Mouse (Mus musculus) CH12.LX (cell line): ENCODE measurements around the gene Tsga13. TPM values are rescaled to one million over a fixed set of nuclear protein-coding genes. Genes with fewer than 3 reads are reported as not detected.

Experiments
- DNase-seq: peaks from one replicate; pipeline ENCODE4 v3.0.0-alpha.2; 2013; ENCODE audit errors: extremely low read depth
- H3K27ac ChIP-seq: 2 replicates; pipeline ENCODE4 v1.5.1; 2012; ENCODE audit warnings: low read depth, mild to moderate bottlenecking, control low read depth, moderate library complexity; ENCODE audit not compliant: insufficient read depth
- H3K27me3 ChIP-seq: replicated peaks from 2 replicates; pipeline ENCODE3; 2012; ENCODE audit warnings: inconsistent platforms
- H3K36me3 ChIP-seq, 2 experiments: replicated peaks in 1 of 2; 2 replicates each; pipeline versions ENCODE3 to v1.6.1; 2012; ENCODE audit warnings: inconsistent platforms in 1 of 2, low read length in 1 of 2, mild to moderate bottlenecking in 1 of 2, mixed read lengths in 1 of 2, moderate library complexity in 1 of 2; ENCODE audit not compliant: control insufficient read depth in 1 of 2, insufficient read depth in 1 of 2
- H3K4me1 ChIP-seq, 2 experiments: 2 replicates each; pipeline ENCODE4 v1.6.1; 2012; ENCODE audit warnings: inconsistent platforms in 1 of 2, moderate library complexity in 1 of 2; ENCODE audit not compliant: insufficient read depth in 2 of 2, control insufficient read depth in 1 of 2
- H3K4me2 ChIP-seq: 2 replicates; pipeline ENCODE4 v1.6.1; 2012; ENCODE audit warnings: low read depth, mild to moderate bottlenecking, control low read depth; ENCODE audit not compliant: poor library complexity, insufficient read depth, severe bottlenecking
- H3K4me3 ChIP-seq, 3 experiments: fragments of 150-350 bp in 1 of 3; sonication (generic) in 1 of 3; replicated peaks in 1 of 3; 2 replicates each; pipeline versions ENCODE3 to v1.5.1; 2011 to 2012; ENCODE audit warnings: low read depth in 2 of 3, low read length in 2 of 3, mild to moderate bottlenecking in 2 of 3, moderate library complexity in 2 of 3, control low read depth in 1 of 3, improper control_type of control experiment in 1 of 3, inconsistent platforms in 1 of 3, mixed read lengths in 1 of 3; ENCODE audit not compliant: poor library complexity in 1 of 3
- H3K79me2 ChIP-seq: replicated peaks from 2 replicates; pipeline ENCODE4 v1.6.1; 2012; ENCODE audit warnings: mild to moderate bottlenecking, moderate library complexity; ENCODE audit not compliant: control insufficient read depth, poor library complexity, insufficient read depth, severe bottlenecking; ENCODE audit errors: extremely low read depth
- H3K9ac ChIP-seq: 2 replicates; pipeline ENCODE4 v1.6.1; 2012; ENCODE audit warnings: low read depth, mild to moderate bottlenecking, control low read depth, moderate library complexity; ENCODE audit not compliant: insufficient read depth
- H3K9me3 ChIP-seq: replicated peaks from 2 replicates; pipeline ENCODE3; 2012; ENCODE audit warnings: low read length, inconsistent platforms, mixed read lengths
- ELF1 ChIP-seq: IDR thresholded peaks from 2 replicates; pipeline ENCODE4 v1.6.1; 2014; ENCODE audit warnings: low read depth, mild to moderate bottlenecking, inconsistent platforms, low read length, improper control_type of control experiment
- EP300 ChIP-seq: IDR thresholded peaks from 2 replicates; pipeline ENCODE4 v1.6.1; 2011; ENCODE audit warnings: low read length, improper control_type of control experiment
- GABPA ChIP-seq: IDR thresholded peaks from 2 replicates; pipeline ENCODE4 v1.6.1; 2012; ENCODE audit warnings: low read depth, low read length, improper control_type of control experiment, inconsistent platforms; ENCODE audit not compliant: insufficient replicate concordance
- IRF4 ChIP-seq: IDR thresholded peaks from 2 replicates; pipeline ENCODE4 v1.6.1; 2014; ENCODE audit warnings: low read depth, mild to moderate bottlenecking, inconsistent platforms, low read length, improper control_type of control experiment
- MAZ ChIP-seq: IDR thresholded peaks from 2 replicates; pipeline ENCODE4 v1.6.1; 2012; ENCODE audit warnings: low read depth, mild to moderate bottlenecking, inconsistent platforms, low read length, improper control_type of control experiment, moderate library complexity
- MEF2A ChIP-seq: IDR thresholded peaks from 2 replicates; pipeline ENCODE4 v1.6.1; 2014; ENCODE audit warnings: low read depth, mild to moderate bottlenecking, inconsistent platforms, low read length, improper control_type of control experiment, borderline replicate concordance
- PAX5 ChIP-seq: IDR thresholded peaks from 2 replicates; pipeline ENCODE4 v1.6.1; 2012; ENCODE audit warnings: low read length, inconsistent platforms, mixed read lengths
- POLR2A ChIP-seq: IDR thresholded peaks from 2 replicates; pipeline ENCODE4 v1.6.1; 2011; ENCODE audit warnings: low read depth, mild to moderate bottlenecking, improper control_type of control experiment, low read length
- POLR2AphosphoS2 ChIP-seq: IDR thresholded peaks from 2 replicates; pipeline ENCODE4 v1.6.1; 2011; ENCODE audit warnings: low read depth, low read length, improper control_type of control experiment
- UBTF ChIP-seq: IDR thresholded peaks from 2 replicates; pipeline ENCODE4 v1.6.1; 2012; ENCODE audit warnings: low read depth, mild to moderate bottlenecking, inconsistent platforms, low read length, improper control_type of control experiment, moderate library complexity
- USF1 ChIP-seq: IDR thresholded peaks from 2 replicates; pipeline ENCODE4 v1.6.1; 2014; ENCODE audit warnings: low read depth, mild to moderate bottlenecking, inconsistent platforms, low read length, improper control_type of control experiment
- ZC3H11A ChIP-seq: IDR thresholded peaks from 2 replicates; pipeline ENCODE4 v1.6.1; 2012; ENCODE audit warnings: low read depth, mild to moderate bottlenecking, inconsistent platforms, low read length, improper control_type of control experiment
- ZKSCAN1 ChIP-seq: IDR thresholded peaks from 2 replicates; pipeline ENCODE4 v1.6.1; 2012; ENCODE audit warnings: low read depth, inconsistent platforms, low read length, improper control_type of control experiment, borderline replicate concordance
- ZMIZ1 ChIP-seq: IDR thresholded peaks from 2 replicates; pipeline ENCODE4 v1.6.1; 2012; ENCODE audit warnings: low read depth, mild to moderate bottlenecking, inconsistent platforms, low read length, improper control_type of control experiment
- ZNF384 ChIP-seq: IDR thresholded peaks from 2 replicates; pipeline ENCODE4 v1.6.1; 2012; ENCODE audit warnings: low read depth, low read length, improper control_type of control experiment, inconsistent platforms
- dilution Hi-C: fragments of 300-500 bp; cut with MboI; formaldehyde crosslinking; loops from 2 replicates; pipeline ENCODE4 v1.14.3; 2020; ENCODE audit warnings: low sequenced_read_pairs; ENCODE audit not compliant: extremely low pct_unique_long_range_greater_than_20kb, extremely low pct_ligation_motif_present
- in situ Hi-C: fragments of 300-500 bp; cut with MboI; formaldehyde crosslinking; loops from 3 replicates; pipeline ENCODE4 v1.14.3; 2019; ENCODE audit warnings: low sequenced_read_pairs, low pct_ligation_motif_present, low pct_unique_long_range_greater_than_20kb, mixed read lengths
- polyA plus RNA-seq: library from polyadenylated mRNA; unstranded; fragments of >175 nt; gene quantifications from 2 replicates; pipeline ENCODE4 v1.2.1, GENCODE M21; 2012; ENCODE audit warnings: low read depth; ENCODE audit not compliant: insufficient read length
- total RNA-seq, 2 experiments: library from RNA; depleted of rRNA; stranded (reverse); fragments of 300-350 nt in 1 of 2; fragments of >200 nt in 1 of 2; gene quantifications; 2 replicates each; pipeline ENCODE4 v1.2.3; 2012 to 2014

Tsga13 gene
- total and polyA plus RNA-seq, 3 experiments, result not detected

GRCm38 (mm10) chr6:30896195-30896985, 19.0 kb downstream of the Tsga13 start, which contains the start of gene Copg2 (continued):
- no peak for TF ChIP-seq ZC3H11A
- no peak for TF ChIP-seq EP300
- peak; percentile 79 for TF ChIP-seq ELF1
- TF ChIP-seq POLR2AphosphoS2, result no peak
- no peak for TF ChIP-seq GABPA
- TF ChIP-seq IRF4, result no peak
- TF ChIP-seq POLR2A, result peak; percentile 80
- TF ChIP-seq PAX5, result no peak
- no peak for TF ChIP-seq MAZ

- in situ Hi-C loops (no loop called here), dilution Hi-C loops (no loop called here)
- no peaks in the 10 kb centered on the region for H3K27me3 ChIP-seq
- no peak overlapping the region for H3K27ac ChIP-seq
- peak overlapping the region; percentile 84 for H3K4me2 ChIP-seq
- peak overlapping the region; percentile 89 for H3K9ac ChIP-seq
- TF ChIP-seq ZNF384 (peak; percentile 69), UBTF (no peak), USF1 (no peak), ZMIZ1 (no peak)
- H3K4me3 ChIP-seq, result peak overlapping the region; percentile 75 to 92 (median 77)
- H3K36me3 ChIP-seq, result peaks cover 0 to 5% of the 10 kb centered on the region in 2 experiments
- peak; percentile 20 for DNase-seq
- H3K79me2 ChIP-seq, result peaks cover 3% of the 10 kb centered on the region; the same call in 1 of the 2 replicates
- no peaks in the 10 kb centered on the region for H3K9me3 ChIP-seq
- peaks cover 0 to 24% of the 10 kb centered on the region in 2 experiments; a peak in 2 of 4 replicates for H3K4me1 ChIP-seq
These were observed 19.6 kb downstream of the Tsga13 start for GRCm38 (mm10) chr6:30895819-30896194.

- no peaks in the 10 kb centered on the region for H3K9me3 ChIP-seq
- in situ Hi-C loops, result no loop called here
- dilution Hi-C loops, result no loop called here
- H3K4me1 ChIP-seq, result peaks cover 0 to 24% of the 10 kb centered on the region in 2 experiments; a peak in 2 of 4 replicates
- H3K27ac ChIP-seq, result no peak overlapping the region
- no peak for DNase-seq
- no peaks in the 10 kb centered on the region for H3K27me3 ChIP-seq
- H3K4me3 ChIP-seq, result no peak overlapping the region
- TF ChIP-seq ZKSCAN1, result no peak
- TF ChIP-seq MEF2A, result no peak
- no peak overlapping the region for H3K4me2 ChIP-seq
- H3K36me3 ChIP-seq, result peaks cover 4 to 23% of the 10 kb centered on the region in 2 experiments
- H3K79me2 ChIP-seq, result peaks cover 3% of the 10 kb centered on the region; the same call in 1 of the 2 replicates
- H3K9ac ChIP-seq, result no peak overlapping the region
These were observed 22.3 kb downstream of the Tsga13 start for GRCm38 (mm10) chr6:30893081-30893480.
